Mouse (Mus musculus) kidney, postnatal 0 days (tissue): ENCODE data around the gene Csrnp1. TPM values are rescaled to one million over a fixed set of nuclear protein-coding genes. Genes with fewer than 3 reads are reported as not detected.

Experiments used
- ATAC-seq: fragments of 200-750 bp; cut with Nextera tagmentation; replicated peaks from 2 replicates; pipeline ENCODE4 v1.8.0; 2017; ENCODE audit warnings: low read depth, moderate number of reproducible peaks, moderate TSS enrichment, moderate library complexity; ENCODE audit not compliant: low FRiP score
- DNase-seq: peaks from one replicate; pipeline ENCODE4 v3.0.0-alpha.2; 2016; ENCODE audit warnings: low spot score
- H3K27ac ChIP-seq: fragments of 300-500 bp; sonication (generic); 2 replicates; pipeline ENCODE4 v1.5.1; 2014; ENCODE audit warnings: mild to moderate bottlenecking
- H3K27me3 ChIP-seq: fragments of 300-500 bp; sonication (generic); 2 replicates; pipeline ENCODE4 v1.6.1; 2014; ENCODE audit warnings: low read length, mixed read lengths; ENCODE audit not compliant: insufficient read depth
- H3K36me3 ChIP-seq: fragments of 300-500 bp; sonication (generic); 2 replicates; pipeline ENCODE4 v1.6.1; 2014; ENCODE audit warnings: low read length, mixed read lengths; ENCODE audit not compliant: insufficient read depth
- H3K4me1 ChIP-seq: fragments of 300-500 bp; sonication (generic); replicated peaks from 2 replicates; pipeline ENCODE4 v1.6.1; 2014; ENCODE audit warnings: antibody characterized with exemption, low read length, mixed read lengths; ENCODE audit not compliant: insufficient read depth
- H3K4me2 ChIP-seq: fragments of 300-500 bp; sonication (generic); 2 replicates; pipeline ENCODE4 v1.6.1; 2014; ENCODE audit warnings: mild to moderate bottlenecking, low read length, moderate library complexity, mixed read lengths
- H3K4me3 ChIP-seq: fragments of 300-500 bp; sonication (generic); replicated peaks from 2 replicates; pipeline ENCODE4 v1.5.1; 2014; ENCODE audit warnings: low read depth, low read length
- H3K9ac ChIP-seq: fragments of 300-500 bp; sonication (generic); 2 replicates; pipeline ENCODE4 v1.6.1; 2014; ENCODE audit warnings: low read depth, low read length
- H3K9me3 ChIP-seq: fragments of 300-500 bp; sonication (generic); replicated peaks from 2 replicates; pipeline ENCODE4 v1.6.1; 2016; ENCODE audit warnings: low read length, inconsistent platforms, mixed read lengths
- CTCF ChIP-seq: IDR thresholded peaks from 2 replicates; pipeline ENCODE4 v1.5.1; 2016; ENCODE audit warnings: antibody characterized with exemption, low read depth, mild to moderate bottlenecking, moderate library complexity
- WGBS: fragments of 180-500 bp; shearing (Covaris S2); extraction: QIAGEN DNeasy Blood & Tissue Kit; methylation state at CpG from one replicate; pipeline ENCODE4 v1.1.7; 2014; 5-methylcytosine and 5-hydroxymethylcytosine counted together
- polyA plus RNA-seq: library from polyadenylated mRNA; unstranded; fragments of >200 nt; fragmentation: Nextera tagmentation; extraction: Ambion mirVana; gene quantifications from 2 replicates; pipeline ENCODE4 v1.2.1, GENCODE M21; 2015

Gene Csrnp1
- polyA plus RNA-seq, 1 experiment from 2014 or later: 4.8 TPM

- Histone ChIP-seq H3K4me3 (no peak overlapping the region), H3K9ac (no peak overlapping the region), H3K36me3 (peaks cover 34% of the 10 kb centered on the region), H3K27me3 (no peaks in the 10 kb centered on the region), H3K4me1 (peaks cover 38% of the 10 kb centered on the region), H3K4me2 (no peak overlapping the region), H3K9me3 (no peaks in the 10 kb centered on the region), H3K27ac (no peak overlapping the region)
- 79% methylated on average over 4 of the region's 4 CpGs for WGBS
- no peak for TF ChIP-seq CTCF
- no peak for DNase-seq
- no peak for ATAC-seq
Observed at GRCm38 (mm10) chr9:119975286-119975685, 9.2 kb downstream of the Csrnp1 start.

GRCm38 (mm10) chr9:119974609-119975008 lies 9.8 kb downstream of the Csrnp1 start:
- H3K9me3 ChIP-seq: no peaks in the 10 kb centered on the region
- peak; percentile 26; the same call in 1 of the 2 replicates for TF ChIP-seq CTCF
- no peaks in the 10 kb centered on the region for H3K27me3 ChIP-seq
- H3K4me3 ChIP-seq: no peak overlapping the region
- no peak overlapping the region for H3K9ac ChIP-seq
- DNase-seq (no peak), ATAC-seq (no peak)
- H3K4me1 ChIP-seq: peaks cover 38% of the 10 kb centered on the region
- no peak overlapping the region for H3K4me2 ChIP-seq
- WGBS: 85% methylated on average over 5 of the region's 5 CpGs
- H3K27ac ChIP-seq: no peak overlapping the region
- peaks cover 34% of the 10 kb centered on the region for H3K36me3 ChIP-seq

DNA sequence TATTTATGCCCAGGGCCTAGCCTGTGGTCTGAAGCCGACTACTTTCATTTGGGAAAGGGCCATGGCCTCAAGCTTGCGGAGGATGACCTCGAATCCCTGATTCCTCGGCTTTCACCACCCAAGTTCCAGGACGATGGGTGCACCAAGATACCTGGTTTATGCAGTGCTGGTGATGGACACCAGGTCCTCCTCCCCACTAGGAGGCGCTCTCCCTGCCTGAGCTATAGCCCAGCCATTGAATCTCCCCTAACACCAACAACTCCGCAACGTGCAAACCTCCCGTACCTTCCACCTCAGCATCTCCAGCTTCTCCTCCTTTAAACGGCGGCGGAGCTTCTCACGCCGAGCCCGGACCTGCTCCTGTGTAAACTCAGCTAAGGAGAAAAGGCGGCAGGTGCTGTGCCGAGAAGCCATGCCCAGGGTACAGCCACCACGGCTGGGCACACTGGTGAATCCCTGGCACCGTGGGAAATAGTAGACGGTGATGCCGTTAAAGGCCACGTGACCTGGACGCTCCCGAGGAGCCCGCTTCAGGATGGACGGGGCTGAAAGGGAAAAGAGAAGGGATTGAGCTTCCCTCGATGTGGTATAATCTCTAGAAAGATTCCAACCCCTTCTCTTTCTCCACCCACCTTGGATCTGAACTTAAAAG lies 10.5 kb downstream of the Csrnp1 start:
- ATAC-seq (no peak), DNase-seq (no peak)
- H3K27ac ChIP-seq: no peak overlapping the region
- 94% methylated on average over 27 of the region's 27 CpGs for WGBS
- H3K9ac ChIP-seq: no peak overlapping the region
- H3K36me3 ChIP-seq: peaks cover 34% of the 10 kb centered on the region
- no peak overlapping the region for H3K4me3 ChIP-seq
- H3K9me3 ChIP-seq: no peaks in the 10 kb centered on the region
- H3K27me3 ChIP-seq: no peaks in the 10 kb centered on the region
- TF ChIP-seq CTCF: peak; percentile 52
- H3K4me1 ChIP-seq: peaks cover 31% of the 10 kb centered on the region
- no peak overlapping the region for H3K4me2 ChIP-seq

DNA sequence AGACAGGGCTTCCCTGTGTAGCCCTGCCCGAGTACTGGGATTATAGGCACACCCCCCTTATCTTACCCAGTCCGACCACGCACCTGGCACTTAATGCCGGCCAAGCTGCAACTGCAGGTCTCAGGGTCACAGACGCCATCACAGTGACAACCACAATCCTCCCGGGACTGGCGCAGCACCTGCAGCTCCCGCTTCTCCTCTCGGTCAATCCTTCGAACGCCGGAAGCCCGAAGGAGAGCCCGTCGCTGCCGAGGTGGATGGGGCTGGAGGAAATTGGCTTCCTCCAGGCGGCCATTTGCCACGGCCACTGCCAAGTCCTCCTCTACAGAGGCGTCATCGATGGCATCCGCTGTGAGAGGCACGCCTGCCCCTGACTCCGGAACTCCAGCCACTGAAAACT lies 11.2 kb downstream of the Csrnp1 start:
- no peak overlapping the region for H3K9ac ChIP-seq
- no peaks in the 10 kb centered on the region for H3K9me3 ChIP-seq
- H3K4me3 ChIP-seq: no peak overlapping the region
- ATAC-seq: no peak
- H3K27ac ChIP-seq: no peak overlapping the region
- H3K4me1 ChIP-seq: peaks cover 24% of the 10 kb centered on the region
- no peak for DNase-seq
- H3K36me3 ChIP-seq: peaks cover 34% of the 10 kb centered on the region
- no peak overlapping the region for H3K4me2 ChIP-seq
- TF ChIP-seq CTCF: no peak
- H3K27me3 ChIP-seq: no peaks in the 10 kb centered on the region
- WGBS: 92% methylated on average over 23 of the region's 23 CpGs

GRCm38 (mm10) chr9:119972582-119972981 lies 11.9 kb downstream of the Csrnp1 start:
- WGBS: 81% methylated on average over 12 of the region's 12 CpGs
- H3K9ac ChIP-seq: no peak overlapping the region
- no peak overlapping the region for H3K4me3 ChIP-seq
- H3K36me3 ChIP-seq: peaks cover 34% of the 10 kb centered on the region
- ATAC-seq (no peak), DNase-seq (no peak)
- H3K27me3 ChIP-seq: no peaks in the 10 kb centered on the region
- no peak overlapping the region for H3K4me2 ChIP-seq
- TF ChIP-seq CTCF: no peak
- peaks cover 17% of the 10 kb centered on the region for H3K4me1 ChIP-seq
- H3K27ac ChIP-seq: no peak overlapping the region
- no peaks in the 10 kb centered on the region for H3K9me3 ChIP-seq

- Histone ChIP-seq H3K9me3 (no peaks in the 10 kb centered on the region), H3K9ac (no peak overlapping the region), H3K36me3 (peaks cover 34% of the 10 kb centered on the region), H3K27me3 (no peaks in the 10 kb centered on the region), H3K4me1 (peaks cover 13% of the 10 kb centered on the region), H3K4me3 (no peak overlapping the region), H3K4me2 (no peak overlapping the region), H3K27ac (no peak overlapping the region)
- no peak for ATAC-seq
- no peak for DNase-seq
- no peak for TF ChIP-seq CTCF
- 93% methylated on average over 10 of the region's 10 CpGs for WGBS
Observed at GRCm38 (mm10) chr9:119972166-119972565, 12.3 kb downstream of the Csrnp1 start.
